Mouse (Mus musculus): Measurements from ENCODE around the gene Tex21.
"Not testable (repeated sequence)": the region's sequence is repeated elsewhere in the genome, so short reads cannot be mapped to it uniquely, and the experiment has no call there.

The Tex21 gene

DNA sequence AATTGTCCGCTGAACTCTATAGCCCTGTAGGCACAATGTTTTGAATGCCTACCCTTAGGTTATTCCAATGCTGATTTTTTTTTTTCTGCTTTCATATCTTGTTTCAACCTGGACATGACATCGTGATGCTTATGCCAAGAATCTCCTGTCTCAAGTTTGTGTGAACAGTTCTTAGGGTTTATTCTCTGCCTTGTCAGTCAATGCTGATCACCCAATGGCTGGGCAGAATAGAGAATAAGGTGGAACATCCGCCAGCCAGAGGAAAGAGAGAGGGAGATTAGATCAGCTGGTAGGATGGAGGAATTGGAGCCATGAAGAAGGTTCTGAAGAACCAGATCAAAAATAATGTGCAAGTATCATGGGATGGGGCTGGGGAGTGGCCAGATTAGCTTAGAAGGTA, 14.1 kb upstream of the Tex21 start:
- no peak for DNase-seq (ENCODE audit: low spot score)

DNA sequence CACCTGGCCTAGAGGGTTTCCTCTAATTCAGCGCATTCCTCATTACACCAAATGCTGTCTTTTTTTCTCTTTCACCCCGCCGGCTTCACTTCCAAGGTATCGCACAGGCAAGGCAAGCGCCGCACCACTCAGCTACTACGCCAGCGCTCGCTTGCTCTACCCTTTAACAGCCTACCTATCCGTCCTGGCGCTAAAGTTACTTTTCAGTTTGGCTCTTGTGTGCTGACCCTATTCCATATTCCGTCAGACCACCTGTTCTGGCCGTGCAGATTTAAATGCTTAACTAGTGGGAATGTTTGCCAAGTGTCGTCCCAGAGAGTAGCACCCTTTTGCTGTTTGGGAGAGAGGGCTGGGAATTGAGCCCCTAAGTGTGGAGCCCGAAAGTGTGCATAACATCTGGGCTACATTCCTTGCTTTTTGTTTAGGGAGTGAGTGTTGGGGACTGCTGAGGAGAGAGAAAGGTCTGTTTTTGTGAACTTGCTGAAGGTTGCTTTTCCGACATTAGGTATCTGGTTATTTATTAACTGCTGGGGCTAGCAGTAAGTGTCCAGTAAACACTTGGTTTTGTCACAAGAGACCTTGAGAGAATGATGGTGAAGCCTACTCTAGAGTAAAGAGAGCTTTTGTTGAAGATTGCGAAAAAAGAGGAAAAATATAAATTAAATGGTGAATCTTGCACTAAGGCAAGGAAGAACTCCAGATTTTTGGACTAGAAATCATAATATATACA, 9.7 kb upstream of the Tex21 start:
- DNase-seq (ENCODE audit: low spot score) = peak; percentile 42

DNA sequence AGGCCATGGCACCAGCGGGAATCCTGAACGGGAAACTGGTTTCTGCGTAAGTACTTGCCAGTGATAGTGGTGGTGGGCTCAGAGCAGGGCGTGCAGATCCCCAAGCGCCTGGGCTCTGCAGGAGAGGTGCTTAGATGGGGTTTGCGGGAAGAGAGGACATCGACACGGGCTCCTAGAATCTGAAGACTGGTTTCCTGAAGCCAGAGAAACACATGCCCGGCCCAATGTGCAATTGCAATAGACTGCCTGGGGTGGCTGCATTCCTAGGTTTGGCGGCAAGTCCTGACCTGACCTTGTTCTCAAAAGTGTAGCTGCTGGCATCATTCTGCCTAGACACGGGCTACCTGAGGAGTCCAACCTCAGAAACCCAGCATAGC, 8.9 kb upstream of the Tex21 start:
- DNase-seq (ENCODE audit: low spot score) = peak; percentile 46

DNA sequence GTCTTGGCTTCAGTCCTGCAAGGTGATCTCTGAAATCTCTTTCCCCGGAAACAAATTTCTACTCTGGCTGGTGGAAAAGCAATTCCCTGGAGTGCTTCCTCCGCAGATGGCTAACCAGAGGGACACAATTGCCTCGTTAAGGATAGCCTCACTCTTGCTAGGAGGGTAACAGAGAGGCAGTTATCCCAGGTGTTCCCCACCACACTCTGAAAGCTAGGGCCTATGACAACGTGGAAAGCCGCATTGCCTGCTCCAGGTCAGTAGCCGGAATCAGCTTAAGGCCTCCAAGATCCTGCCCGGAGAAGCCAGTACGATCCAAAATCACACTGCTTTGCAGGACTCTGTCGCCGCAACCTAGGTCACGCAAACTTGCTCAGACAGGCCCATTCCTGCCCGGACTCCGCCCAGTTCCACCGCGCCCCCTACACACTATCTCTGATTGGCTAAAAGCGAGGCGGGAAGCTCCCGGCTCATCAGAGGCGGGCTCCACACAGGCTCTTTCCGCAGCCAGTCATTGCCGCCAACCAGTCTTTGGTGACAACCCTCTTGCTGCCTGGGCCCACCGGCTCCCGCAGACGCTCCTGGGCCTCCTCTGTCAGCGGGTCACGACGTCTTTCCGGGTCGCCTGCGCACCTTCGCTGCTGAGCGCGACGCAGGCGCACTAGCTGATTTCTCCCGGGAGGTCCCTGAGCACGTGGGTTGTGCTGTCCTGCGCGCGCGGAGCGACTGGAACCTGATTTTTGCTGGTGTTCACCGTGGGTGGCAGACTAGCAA, 8.4 kb upstream of the Tex21 start, which contains the start of gene Mthfd1:
Mthfd1 (plus strand) TSS at position 574 of the 774 bp plus-strand sequence.
- peak; percentile 96 for DNase-seq (ENCODE audit: low spot score)

DNA sequence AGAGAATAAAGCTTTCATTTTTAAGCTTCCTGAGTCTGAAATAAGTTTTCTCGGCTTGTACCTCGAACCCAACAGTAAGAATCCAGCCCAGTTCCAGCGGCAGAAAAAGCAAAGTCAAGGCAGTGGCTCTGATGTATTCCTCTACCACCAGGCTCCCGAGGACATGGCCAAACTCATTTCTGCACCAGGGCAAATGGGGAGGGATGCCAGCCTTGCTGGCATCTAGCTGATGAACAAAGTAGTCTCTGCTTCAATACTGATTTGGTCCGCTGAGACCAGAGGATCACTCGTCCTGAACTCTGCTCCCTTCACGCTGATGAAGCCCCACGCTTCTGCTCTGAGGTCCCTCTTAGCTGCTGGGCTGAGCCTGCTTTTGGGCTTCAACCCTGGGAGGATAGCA, 7.4 kb upstream of the Tex21 start:
- DNase-seq (ENCODE audit: low spot score) = no peak

DNA sequence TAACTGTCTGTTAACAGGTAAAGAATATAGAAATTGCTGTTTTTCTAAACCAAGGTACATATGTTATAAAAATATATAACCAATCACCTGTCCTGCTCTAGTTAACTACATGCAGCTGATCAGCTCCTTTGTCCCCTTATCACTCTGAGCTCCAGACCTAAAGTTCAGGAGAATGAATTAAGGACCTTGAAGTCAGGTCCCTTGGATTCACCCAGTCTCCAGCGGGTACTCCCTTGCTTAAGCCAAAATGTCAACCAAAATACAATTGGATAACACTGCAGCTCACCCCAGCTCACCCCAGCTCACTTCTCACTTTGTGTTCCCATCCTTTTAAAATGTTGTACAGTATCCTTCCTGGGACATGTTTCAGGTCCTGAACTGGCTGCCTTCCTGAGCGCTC, 7.0 kb upstream of the Tex21 start:
- DNase-seq (ENCODE audit: low spot score) = no peak

DNA sequence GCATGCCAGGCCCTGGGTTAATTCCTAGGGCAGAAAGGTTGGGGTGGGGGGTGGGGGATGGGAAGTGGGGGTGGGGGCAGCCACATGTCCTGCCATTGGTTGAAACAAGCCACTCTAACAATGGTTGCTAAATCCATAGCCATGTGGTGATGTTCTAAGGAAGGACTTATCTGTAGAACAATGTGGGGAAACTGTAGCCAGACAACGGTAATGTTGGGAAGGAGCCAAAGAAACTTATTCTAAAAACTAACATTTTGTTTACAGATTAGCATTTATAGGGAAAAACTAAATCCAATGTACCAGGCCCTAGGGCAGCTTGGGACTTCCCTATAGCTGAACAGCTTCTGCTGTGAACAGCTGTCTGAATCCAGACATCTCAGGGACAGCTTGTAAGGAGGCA, 6.5 kb upstream of the Tex21 start:
- no peak for DNase-seq (ENCODE audit: low spot score)

DNA sequence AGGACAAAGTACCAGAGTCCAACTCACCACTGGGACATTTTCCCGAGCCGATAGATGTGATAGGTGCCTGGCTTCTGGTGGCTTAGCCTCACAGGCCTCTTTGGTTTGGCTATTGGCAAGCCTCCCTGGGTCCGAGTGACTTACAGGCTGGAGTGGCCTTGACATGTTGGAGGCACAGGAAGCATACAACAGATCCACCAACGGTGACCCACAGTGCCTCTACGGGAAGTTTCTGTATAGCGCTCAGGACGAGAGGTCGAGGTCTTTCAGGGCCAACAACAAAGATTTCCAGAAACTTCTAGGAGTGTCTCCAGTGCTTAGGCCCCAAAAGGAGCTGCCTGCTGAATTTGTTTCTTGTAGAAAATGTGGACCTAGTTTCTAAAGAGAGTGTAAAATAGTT, 1.6 kb downstream of the Tex21 start:
- DNase-seq (ENCODE audit: low spot score) = no peak

DNA sequence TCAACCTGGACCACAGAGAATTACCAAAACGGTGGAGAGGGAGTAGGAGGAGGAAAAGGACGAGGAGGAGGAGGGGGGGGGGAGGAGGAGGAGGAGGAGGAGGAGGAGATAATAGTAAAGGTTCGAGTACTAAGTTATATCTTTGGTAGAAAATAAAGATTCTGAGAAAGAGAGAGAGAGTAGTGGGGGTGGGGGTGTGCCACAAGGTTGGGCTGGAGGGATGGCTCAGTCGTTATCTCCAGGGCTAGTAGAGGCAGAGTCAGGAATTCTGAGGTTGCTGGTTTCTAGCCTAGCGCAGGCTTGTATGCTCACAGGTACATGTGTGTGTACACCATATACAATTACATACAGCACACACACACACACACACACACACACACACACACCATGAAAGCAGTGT, 4.7 kb downstream of the Tex21 start:
- DNase-seq (ENCODE audit: low spot score) = no peak

DNA sequence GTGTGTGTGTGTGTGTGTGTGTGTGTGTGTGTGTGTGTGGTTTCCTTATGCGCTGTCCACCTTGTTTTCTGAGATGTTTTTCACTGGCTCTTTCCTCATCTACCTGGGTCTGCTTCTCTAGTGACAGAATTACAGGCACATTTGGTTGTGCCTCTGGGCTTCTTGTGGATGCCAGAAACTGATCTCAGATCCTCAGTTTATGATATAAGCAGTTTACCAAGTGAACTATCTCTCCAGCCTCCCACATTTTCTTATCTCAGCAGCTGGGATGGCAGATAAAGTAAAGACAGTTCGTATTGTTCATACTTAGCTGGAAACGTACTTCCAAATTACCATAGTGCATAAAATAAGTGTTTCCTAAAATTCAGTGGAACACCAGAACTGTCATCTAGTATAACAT, 5.5 kb downstream of the Tex21 start:
- no peak for DNase-seq (ENCODE audit: low spot score)

DNA sequence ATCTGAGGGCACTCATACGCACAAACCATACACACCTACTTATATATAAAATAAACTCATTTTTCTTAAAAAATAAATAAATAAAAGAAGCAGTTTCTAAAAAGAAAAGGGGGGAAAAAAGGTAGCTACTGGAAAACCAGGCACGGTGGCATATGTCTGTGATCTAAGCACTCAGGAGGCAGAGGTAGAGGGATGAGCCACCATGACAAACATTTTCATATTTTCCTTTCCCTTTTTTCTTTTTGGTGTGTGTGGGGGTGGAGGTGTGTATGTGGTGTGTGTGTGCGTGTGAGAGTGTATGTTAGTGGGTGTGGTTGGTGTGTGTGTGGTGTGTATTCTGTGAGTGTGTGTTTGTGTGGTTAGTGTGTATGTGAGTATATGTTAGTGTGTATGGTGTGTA, 5.9 kb downstream of the Tex21 start:
- DNase-seq (ENCODE audit: low spot score) = no peak

DNA sequence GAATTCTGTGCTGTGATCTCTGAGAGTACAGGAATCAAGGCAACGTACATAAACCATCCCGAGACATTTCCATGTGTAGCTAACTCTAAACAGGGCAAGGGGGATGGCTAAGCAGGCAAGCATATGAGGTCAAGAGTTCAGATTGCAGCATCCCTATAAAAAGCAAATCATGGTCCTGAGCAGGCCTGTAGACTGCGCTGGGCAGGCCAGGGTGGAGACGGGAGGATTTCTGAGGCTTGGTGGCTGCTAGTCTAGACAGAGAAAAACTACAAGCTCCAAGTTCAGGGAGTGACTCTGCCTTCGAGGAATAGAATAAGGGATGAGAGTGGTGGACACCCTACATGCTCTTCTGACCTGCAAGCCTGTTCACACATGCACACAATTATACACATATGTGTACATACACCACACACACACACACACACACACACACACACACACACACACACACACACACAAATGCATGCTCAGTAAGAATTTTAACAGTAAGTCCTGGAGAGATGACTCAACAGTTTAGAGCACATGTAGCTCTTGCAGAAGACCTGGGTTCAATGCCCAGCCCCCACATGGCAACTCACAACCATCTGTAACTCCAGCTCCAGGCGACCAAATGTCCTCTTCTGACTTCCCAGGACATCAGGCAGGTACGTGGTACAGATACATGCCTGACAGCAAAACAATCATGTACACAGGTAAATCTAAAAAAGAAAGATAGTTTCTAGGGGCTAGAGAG, 6.5 kb downstream of the Tex21 start:
- DNase-seq (ENCODE audit: low spot score) = no peak

DNA sequence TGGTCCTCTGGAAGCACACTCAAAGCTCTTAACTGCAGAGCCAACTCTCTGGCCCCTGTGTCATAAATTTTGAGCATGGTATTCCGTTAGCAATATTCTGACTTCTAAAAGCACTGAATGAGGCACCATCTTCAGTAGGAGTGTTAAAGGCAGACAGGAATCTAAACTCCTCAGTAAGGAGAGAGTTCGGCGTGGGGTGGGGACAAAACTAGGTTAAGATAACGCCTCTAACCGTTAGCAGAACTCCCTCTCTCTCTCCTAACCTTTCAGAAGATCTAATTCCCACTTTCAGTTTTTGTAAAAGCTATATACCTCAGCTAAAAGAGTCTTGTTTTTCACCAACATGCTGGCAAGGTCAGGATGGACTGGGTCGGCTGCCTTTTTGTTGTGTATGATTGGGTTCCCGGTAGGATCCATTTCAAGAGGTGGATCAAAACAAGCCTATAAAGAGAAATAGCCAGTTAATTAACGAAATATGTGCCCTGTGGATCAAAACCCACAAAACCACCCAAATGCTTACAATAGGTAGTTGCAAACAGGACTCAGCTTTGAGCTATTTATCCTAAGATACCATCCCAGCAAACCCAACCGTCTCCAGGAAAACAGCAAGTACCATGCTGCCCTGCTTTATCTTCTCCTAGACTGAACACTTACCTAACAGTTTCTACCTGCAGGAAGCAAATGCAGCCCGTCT, 7.3 kb downstream of the Tex21 start:
- no peak for DNase-seq (ENCODE audit: low spot score)

DNA sequence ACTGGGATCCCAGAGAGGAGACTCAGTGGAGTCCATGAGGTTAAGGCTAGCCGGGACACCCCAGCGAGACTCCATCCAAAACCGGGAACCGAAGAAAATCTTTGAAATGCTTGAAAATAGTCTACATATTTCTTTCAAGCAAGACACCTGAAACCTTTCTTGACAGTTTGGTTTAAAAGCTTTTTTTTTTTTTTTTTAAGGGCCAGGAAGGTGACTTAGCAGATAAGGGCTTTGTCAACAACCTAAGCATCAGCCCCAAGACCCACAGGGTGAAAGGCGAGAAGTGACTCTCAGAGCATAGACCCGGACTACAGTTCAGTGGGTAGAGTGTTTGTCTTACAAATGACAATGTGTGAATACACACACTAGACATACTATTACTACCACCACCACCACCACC, 11.3 kb downstream of the Tex21 start:
- no peak for DNase-seq (ENCODE audit: low spot score)

DNA sequence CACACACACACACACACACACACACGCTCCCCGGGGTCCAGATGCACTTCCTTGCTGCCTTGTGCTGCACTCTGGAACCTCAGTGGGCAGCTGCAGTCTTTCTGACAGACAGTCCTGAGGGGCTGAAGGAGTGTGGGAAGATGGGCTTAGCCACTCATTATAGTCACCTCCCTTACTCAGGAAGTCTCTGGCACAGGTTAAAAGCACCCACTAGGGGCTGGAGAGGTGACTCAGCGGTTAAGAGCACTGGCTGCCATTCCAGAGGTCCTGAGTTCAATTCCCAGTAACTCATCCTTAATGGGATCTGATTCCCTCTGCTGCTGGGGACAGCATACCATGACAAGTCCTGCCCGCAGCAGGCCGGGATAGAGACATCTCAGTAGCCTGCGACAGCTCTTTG, 15.9 kb downstream of the Tex21 start:
- no peak for DNase-seq (ENCODE audit: low spot score)

DNA sequence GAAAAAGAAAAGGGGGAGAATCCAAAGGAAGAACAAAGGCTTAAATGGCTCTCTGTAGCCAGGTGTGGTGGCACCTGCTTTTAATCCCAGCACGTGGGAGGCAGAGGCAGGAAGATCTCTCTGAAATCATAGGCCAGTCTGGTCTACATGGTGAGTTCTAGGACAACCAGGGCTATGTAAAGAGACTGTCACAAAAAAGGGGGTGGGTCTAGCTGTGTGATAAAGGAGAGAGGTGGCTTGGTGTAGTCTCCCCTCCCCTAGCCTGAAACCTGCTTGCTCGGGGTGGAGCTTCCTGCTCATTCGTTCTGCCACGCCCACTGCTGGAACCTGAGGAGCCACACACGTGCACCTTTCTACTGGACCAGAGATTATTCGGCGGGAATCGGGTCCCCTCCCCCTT, 24.4 kb downstream of the Tex21 start:
- DNase-seq (ENCODE audit: low spot score) = not testable (repeated sequence)

DNA sequence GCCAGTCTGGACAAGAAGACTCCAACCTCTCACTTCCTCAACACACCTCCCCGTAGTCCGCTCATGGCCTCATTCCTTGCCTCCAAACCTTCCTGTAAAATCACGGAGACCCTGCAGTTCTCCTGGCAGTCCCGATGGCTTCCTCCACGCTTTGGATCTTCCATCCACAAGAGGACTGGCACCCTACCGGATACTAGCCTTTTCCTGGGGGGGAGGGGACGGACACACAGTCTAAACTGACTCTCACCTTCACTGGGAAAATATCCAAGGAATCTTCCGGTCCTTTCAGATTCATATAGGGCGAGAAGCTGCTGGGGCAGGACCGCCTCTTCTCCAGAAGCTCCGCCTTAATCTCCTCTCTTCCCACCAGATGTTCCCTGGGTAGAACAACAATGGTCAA, 29.8 kb downstream of the Tex21 start:
- no peak for DNase-seq (ENCODE audit: low spot score)

DNA sequence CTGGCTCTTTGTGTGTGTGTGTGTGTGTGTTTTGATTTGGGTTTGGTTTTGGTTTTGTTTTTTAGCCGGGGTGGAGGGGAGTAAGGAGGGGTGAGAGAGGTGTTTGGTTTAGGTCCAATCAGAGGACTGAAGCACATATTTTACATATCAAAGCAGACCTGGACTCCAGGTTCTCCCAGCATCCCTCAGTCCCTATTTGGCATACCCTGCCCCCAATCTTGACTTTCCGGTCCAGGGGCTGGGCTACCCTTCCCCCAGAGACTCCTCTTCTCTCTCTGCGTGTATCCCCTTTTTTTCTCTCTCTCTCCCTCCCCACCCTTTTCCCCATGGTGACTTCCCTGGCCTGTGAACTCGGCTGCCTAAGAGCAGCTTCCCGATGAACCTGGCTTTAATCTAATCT, 31.4 kb downstream of the Tex21 start:
- no peak for DNase-seq (ENCODE audit: low spot score)

DNA sequence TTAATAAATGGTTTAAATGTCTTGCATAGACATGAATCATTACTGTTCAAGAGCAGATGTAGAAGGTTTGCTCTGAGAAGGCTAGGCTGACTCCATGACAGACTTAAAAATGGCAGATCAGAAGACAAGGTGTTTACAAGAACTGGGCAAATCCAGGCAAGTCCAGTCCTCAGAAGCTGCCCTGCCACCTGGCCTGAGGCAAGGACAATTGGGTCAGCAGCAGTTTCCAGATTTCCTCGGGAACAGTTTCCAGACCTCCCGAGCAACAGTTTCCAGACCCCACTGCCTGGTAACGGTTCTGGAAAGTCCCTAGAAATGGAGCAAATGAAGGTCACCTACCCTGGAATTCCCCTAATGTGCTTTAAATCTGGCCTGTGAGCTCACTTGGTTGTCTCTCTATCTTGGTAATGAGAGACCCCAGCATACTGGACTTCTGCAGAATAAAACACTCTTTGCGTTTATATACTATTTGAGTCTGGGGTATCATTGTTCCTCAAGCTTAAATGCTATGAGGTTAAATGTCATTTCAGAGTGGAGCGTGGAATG, 37.0 kb downstream of the Tex21 start:
- no peak for DNase-seq (ENCODE audit: low spot score)

DNA sequence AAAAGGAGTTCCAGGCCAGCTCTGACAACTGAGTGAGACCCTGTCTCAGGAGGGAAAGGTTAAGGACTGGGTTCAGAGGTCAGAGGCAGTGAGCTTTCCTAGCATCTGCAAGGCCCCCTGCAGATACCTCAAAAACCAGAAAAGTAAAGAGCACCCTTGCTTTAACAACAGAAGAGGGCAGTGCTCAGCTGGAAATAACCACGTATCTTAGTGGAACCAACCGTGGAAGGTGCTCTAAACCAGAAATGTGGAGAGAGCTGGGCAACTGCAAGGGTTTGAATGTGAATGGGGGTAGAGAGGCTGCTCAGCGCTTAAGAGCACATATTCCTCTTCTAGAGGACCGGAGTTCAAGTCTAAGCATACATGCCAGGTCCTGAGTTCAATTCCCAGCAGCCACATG, 46.2 kb downstream of the Tex21 start:
- DNase-seq (ENCODE audit: low spot score) = no peak

DNA sequence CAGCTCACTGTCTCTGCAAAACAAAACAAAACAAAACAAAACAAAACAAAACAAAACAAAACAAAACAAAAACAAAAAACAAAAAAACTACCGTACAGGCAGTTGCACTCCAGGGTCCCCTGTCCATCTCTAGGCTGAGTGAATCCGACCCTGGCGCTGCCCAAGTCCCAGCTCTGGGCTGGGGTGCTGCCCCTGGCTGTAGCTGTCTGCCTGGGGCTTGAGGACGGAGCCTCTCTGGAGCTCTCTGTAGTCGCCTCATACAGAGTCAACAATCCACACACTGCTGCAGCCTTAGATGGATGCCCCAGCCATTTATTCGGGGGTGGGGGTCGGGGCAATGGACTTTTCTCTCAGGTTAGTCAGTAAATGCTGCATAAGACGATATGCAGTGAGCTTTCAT, 49.5 kb downstream of the Tex21 start:
- no peak for DNase-seq (ENCODE audit: low spot score)

DNA sequence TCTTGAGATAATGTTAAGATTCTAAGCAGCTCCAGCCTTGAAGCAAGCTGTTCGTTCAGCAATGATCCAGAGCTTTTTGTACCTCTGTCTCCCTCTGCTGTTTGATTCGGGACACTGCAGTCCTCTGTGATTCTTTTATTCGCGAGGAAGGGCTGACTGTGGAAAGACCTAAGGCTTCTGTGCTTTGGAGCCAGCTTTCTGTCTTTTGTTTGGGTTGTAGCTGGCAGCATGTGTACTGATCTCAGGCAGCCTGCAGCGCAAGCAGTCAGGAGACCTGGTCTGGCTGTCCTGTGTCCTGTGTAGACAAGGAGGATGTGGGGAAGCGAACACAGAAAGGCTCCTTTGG, 49.9 kb downstream of the Tex21 start:
- peak; percentile 80 for DNase-seq (ENCODE audit: low spot score)

All from embryo, embryonic 10 days (tissue).